Mouse (Mus musculus): ENCODE data around the gene Icam2.

DNA sequence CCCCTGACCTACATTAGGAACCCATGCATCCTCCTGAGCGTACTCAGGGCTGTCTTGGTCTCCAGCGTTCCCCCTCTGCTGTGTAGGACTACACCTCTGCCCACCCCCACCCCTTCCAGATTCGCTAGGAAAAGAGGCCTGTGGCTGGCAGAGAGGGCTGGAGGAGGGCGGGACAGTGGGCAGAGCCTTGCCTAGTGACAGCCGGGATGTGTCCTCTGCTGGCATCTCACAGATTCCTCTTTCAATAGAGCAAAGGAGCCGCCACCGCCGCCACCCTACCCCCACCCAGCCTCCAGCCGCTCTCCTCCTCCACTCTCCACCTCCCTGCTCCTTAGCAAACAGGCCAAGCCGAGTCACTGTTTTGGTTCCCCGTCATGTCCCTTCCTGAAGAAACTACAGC is 23.2 kb downstream of the Icam2 start:
- TF ChIP-seq CTCF (conservative IDR thresholded peaks at IDR 0.05; ENCODE audit: low read length), result no peak
- TF ChIP-seq NANOG (IDR thresholded peaks at IDR 0.05; ENCODE audit: borderline replicate concordance, low read length), result no peak
- TF ChIP-seq POU5F1 (IDR thresholded peaks at IDR 0.05; ENCODE audit: borderline replicate concordance, low read length), result no peak
